Mouse (Mus musculus) thymus, postnatal 25 days (tissue): ENCODE measurements at regions not wholly inside any gene's neighbourhood (a gene's known extent, or its start where the extent isn't known, plus 50 kb on each side); places are given as distances from the start of the nearest gene placed in this dataset.
"Not testable (repeated sequence)": the region's sequence is repeated elsewhere in the genome, so short reads cannot be mapped to it uniquely, and the experiment has no call there.

Experiments used
- DNase-seq: peaks from one replicate; pipeline ENCODE4 v3.0.0; 2022

GRCm38 (mm10) chr6:99932923-99933322 is 206.7 kb upstream of the Prok2 start:
- no peak for DNase-seq

- no peak for DNase-seq
Observed at GRCm38 (mm10) chr6:99932405-99932804, 206.2 kb upstream of the Prok2 start.

- DNase-seq: no peak
Observed at GRCm38 (mm10) chr6:99931588-99931987, 205.4 kb upstream of the Prok2 start.

GRCm38 (mm10) chr6:99930316-99930715 is 204.1 kb upstream of the Prok2 start:
- DNase-seq: no peak

GRCm38 (mm10) chr6:99927933-99928555 is 201.9 kb upstream of the Prok2 start:
- DNase-seq: no peak

- DNase-seq: no peak
Observed at GRCm38 (mm10) chr6:99924181-99924580, 198.0 kb upstream of the Prok2 start.

GRCm38 (mm10) chr6:99921966-99922365 is 195.8 kb upstream of the Prok2 start:
- DNase-seq: no peak

GRCm38 (mm10) chr6:99919816-99920562 is 193.8 kb upstream of the Prok2 start:
- no peak for DNase-seq

- no peak for DNase-seq
Observed at GRCm38 (mm10) chr6:99918351-99918750, 192.2 kb upstream of the Prok2 start.

- DNase-seq: peak; percentile 68
Observed at GRCm38 (mm10) chr6:99909921-99910320, 183.7 kb upstream of the Prok2 start.

GRCm38 (mm10) chr6:99909459-99909858 is 183.3 kb upstream of the Prok2 start:
- DNase-seq: no peak

- no peak for DNase-seq
Observed at GRCm38 (mm10) chr6:99908066-99908465, 181.9 kb upstream of the Prok2 start.

GRCm38 (mm10) chr6:99905194-99905593 is 179.0 kb upstream of the Prok2 start:
- peak; percentile 32 for DNase-seq

GRCm38 (mm10) chr6:99904607-99905006 is 178.4 kb upstream of the Prok2 start:
- DNase-seq: no peak

- DNase-seq: not testable (repeated sequence)
Observed at GRCm38 (mm10) chr6:99904044-99904443, 177.9 kb upstream of the Prok2 start.

- DNase-seq: no peak
Observed at GRCm38 (mm10) chr6:99901564-99901963, 175.4 kb upstream of the Prok2 start.

- no peak for DNase-seq
Observed at GRCm38 (mm10) chr6:99901146-99901545, 175.0 kb upstream of the Prok2 start.

GRCm38 (mm10) chr6:99899704-99900103 is 173.5 kb upstream of the Prok2 start:
- DNase-seq: no peak

- no peak for DNase-seq
Observed at GRCm38 (mm10) chr6:99898077-99898476, 171.9 kb upstream of the Prok2 start.

GRCm38 (mm10) chr6:99895558-99895957 is 169.4 kb upstream of the Prok2 start:
- no peak for DNase-seq

- DNase-seq: no peak
Observed at GRCm38 (mm10) chr6:99893936-99894335, 167.7 kb upstream of the Prok2 start.

- DNase-seq: no peak
Observed at GRCm38 (mm10) chr6:99892204-99892603, 166.0 kb upstream of the Prok2 start.

- no peak for DNase-seq
Observed at GRCm38 (mm10) chr6:99891790-99892189, 165.6 kb upstream of the Prok2 start.

- DNase-seq: no peak
Observed at GRCm38 (mm10) chr6:99890805-99891204, 164.6 kb upstream of the Prok2 start.

GRCm38 (mm10) chr6:99889055-99889454 is 162.9 kb upstream of the Prok2 start:
- no peak for DNase-seq
